Mouse (Mus musculus) left cerebral cortex, adult 8-10 months (tissue): ENCODE measurements at regions not wholly inside any gene's neighbourhood (a gene's known extent, or its start where the extent isn't known, plus 50 kb on each side); places are given as distances from the start of the nearest gene placed in this dataset.

ENCODE experiments used
- DNase-seq, 2 experiments: peaks; one replicate each; pipeline ENCODE4 v3.0.0; 2022; ENCODE audit warnings: low spot score in 2 of 2

GRCm38 (mm10) chr13:90584766-90585165 lies 320.4 kb downstream of the Atp6ap1l start:
- no peak for DNase-seq

- no peak for DNase-seq
These were observed 329.8 kb downstream of the Atp6ap1l start for GRCm38 (mm10) chr13:90575371-90575770.

GRCm38 (mm10) chr13:90572580-90572979 lies 332.6 kb downstream of the Atp6ap1l start:
- no peak for DNase-seq

- DNase-seq = no peak
These were observed 341.8 kb downstream of the Atp6ap1l start for GRCm38 (mm10) chr13:90563183-90563840.

GRCm38 (mm10) chr13:90560095-90560494 lies 345.1 kb downstream of the Atp6ap1l start:
- DNase-seq = no peak

GRCm38 (mm10) chr13:90559481-90559880 lies 345.7 kb downstream of the Atp6ap1l start:
- DNase-seq = no peak

GRCm38 (mm10) chr13:90551166-90551565 lies 354.0 kb downstream of the Atp6ap1l start:
- no peak for DNase-seq

- DNase-seq = no peak
These were observed 358.7 kb downstream of the Atp6ap1l start for GRCm38 (mm10) chr13:90546288-90547035.

GRCm38 (mm10) chr13:90545816-90546215 lies 359.3 kb downstream of the Atp6ap1l start:
- DNase-seq = no peak

GRCm38 (mm10) chr13:90537525-90537924 lies 367.6 kb downstream of the Atp6ap1l start:
- DNase-seq = no peak

GRCm38 (mm10) chr13:90526998-90527397 lies 378.2 kb downstream of the Atp6ap1l start:
- no peak for DNase-seq

GRCm38 (mm10) chr13:90525801-90526200 lies 379.4 kb downstream of the Atp6ap1l start:
- no peak for DNase-seq

- DNase-seq = no peak
These were observed 383.4 kb downstream of the Atp6ap1l start for GRCm38 (mm10) chr13:90521758-90522245.

- DNase-seq = no peak
These were observed 384.0 kb downstream of the Atp6ap1l start for GRCm38 (mm10) chr13:90520992-90521757.

- DNase-seq = peak; percentile 16 to 22
These were observed 389.2 kb downstream of the Atp6ap1l start for GRCm38 (mm10) chr13:90515773-90516503.

- no peak for DNase-seq
These were observed 391.3 kb downstream of the Atp6ap1l start for GRCm38 (mm10) chr13:90513867-90514266.

GRCm38 (mm10) chr13:90512786-90513401 lies 392.3 kb downstream of the Atp6ap1l start:
- no peak for DNase-seq

- DNase-seq = no peak
These were observed 394.7 kb downstream of the Atp6ap1l start for GRCm38 (mm10) chr13:90510479-90510878.

GRCm38 (mm10) chr13:90503188-90503587 lies 402.0 kb downstream of the Atp6ap1l start:
- no peak for DNase-seq

- DNase-seq = no peak
These were observed 403.0 kb downstream of the Atp6ap1l start for GRCm38 (mm10) chr13:90502141-90502540.

- no peak for DNase-seq
These were observed 406.2 kb downstream of the Atp6ap1l start for GRCm38 (mm10) chr13:90498978-90499377.
